Mouse (Mus musculus) c-Kit-negative CD71-positive TER-119-positive erythroid progenitor cells, embryonic 14.5 days (primary cell): ENCODE measurements around the gene Slc25a34.

Experiments
- DNase-seq: peaks from one replicate; pipeline ENCODE4 v3.0.0-alpha.2; 2013; ENCODE audit warnings: low read depth, low spot score

Slc25a34 gene

GRCm38 (mm10) chr4:141623666-141624065, at the start of gene Slc25a34:
Slc25a34 (minus strand) TSS chr4:141623821.
- DNase-seq = no peak

GRCm38 (mm10) chr4:141672325-141672724, 48.7 kb upstream of the Slc25a34 start:
- no peak for DNase-seq

GRCm38 (mm10) chr4:141671389-141671788, 47.8 kb upstream of the Slc25a34 start:
- no peak for DNase-seq

- no peak for DNase-seq
These were observed 46.5 kb upstream of the Slc25a34 start for GRCm38 (mm10) chr4:141669898-141670712.

- no peak for DNase-seq
These were observed 41.2 kb upstream of the Slc25a34 start, which contains the start of gene Plekhm2 for GRCm38 (mm10) chr4:141664799-141665198. Plekhm2 (minus strand) TSS chr4:141664899.

GRCm38 (mm10) chr4:141664011-141664745, 40.6 kb upstream of the Slc25a34 start:
- DNase-seq = peak; percentile 52

- peak; percentile 12 for DNase-seq
These were observed 39.7 kb upstream of the Slc25a34 start for GRCm38 (mm10) chr4:141663122-141663931.

GRCm38 (mm10) chr4:141660884-141661283, 37.3 kb upstream of the Slc25a34 start:
- DNase-seq = no peak

GRCm38 (mm10) chr4:141659739-141660138, 36.1 kb upstream of the Slc25a34 start:
- DNase-seq = no peak

GRCm38 (mm10) chr4:141658846-141659484, 35.3 kb upstream of the Slc25a34 start:
- no peak for DNase-seq

- DNase-seq = no peak
These were observed 33.3 kb upstream of the Slc25a34 start for GRCm38 (mm10) chr4:141656932-141657331.

- no peak for DNase-seq
These were observed 32.4 kb upstream of the Slc25a34 start for GRCm38 (mm10) chr4:141655908-141656608.

- DNase-seq = no peak
These were observed 30.9 kb upstream of the Slc25a34 start for GRCm38 (mm10) chr4:141654509-141654908.

- no peak for DNase-seq
These were observed 30.2 kb upstream of the Slc25a34 start for GRCm38 (mm10) chr4:141653813-141654212.

GRCm38 (mm10) chr4:141653044-141653443, 29.4 kb upstream of the Slc25a34 start:
- DNase-seq = no peak

- no peak for DNase-seq
These were observed 28.3 kb upstream of the Slc25a34 start for GRCm38 (mm10) chr4:141651944-141652343.

GRCm38 (mm10) chr4:141651286-141651685, 27.7 kb upstream of the Slc25a34 start:
- no peak for DNase-seq

- DNase-seq = no peak
These were observed 25.6 kb upstream of the Slc25a34 start for GRCm38 (mm10) chr4:141649244-141649643.

GRCm38 (mm10) chr4:141648262-141648661, 24.6 kb upstream of the Slc25a34 start:
- DNase-seq = no peak

GRCm38 (mm10) chr4:141647187-141647586, 23.6 kb upstream of the Slc25a34 start:
- no peak for DNase-seq

- DNase-seq = no peak
These were observed 22.4 kb upstream of the Slc25a34 start for GRCm38 (mm10) chr4:141645988-141646387.
